Mouse (Mus musculus) MEL (cell line): ENCODE measurements around the gene Gga1.

Experiments used
- GABPA ChIP-seq: IDR thresholded peaks from 2 replicates; pipeline ENCODE4 v1.6.1; 2012; ENCODE audit warnings: low read depth, mild to moderate bottlenecking, inconsistent platforms, low read length, improper control_type of control experiment, moderate library complexity
- KAT2A ChIP-seq: conservative IDR thresholded peaks from 2 replicates; pipeline ENCODE4 v1.6.1; 2012; ENCODE audit warnings: low read depth, low read length, improper control_type of control experiment, inconsistent platforms
- MAZ ChIP-seq: IDR thresholded peaks from 2 replicates; pipeline ENCODE4 v1.6.1; 2012; ENCODE audit warnings: low read depth, mild to moderate bottlenecking, inconsistent platforms, low read length, improper control_type of control experiment

- TF ChIP-seq MAZ (no peak), GABPA (no peak), KAT2A (no peak)
These were observed 28.5 kb upstream of the Gga1 start for GRCm38 (mm10) chr15:78848467-78848866.
